Mouse (Mus musculus) WW6 (cell line): ENCODE results near the gene Magea8.
"Not testable (repeated sequence)": the region's sequence is repeated elsewhere in the genome, so short reads cannot be mapped to it uniquely, and the experiment has no call there.

ENCODE experiments used
- DNase-seq: peaks from one replicate; pipeline ENCODE4 v3.0.0-alpha.2; 2013; ENCODE audit warnings: low read depth, low spot score

Gene Magea8

DNA sequence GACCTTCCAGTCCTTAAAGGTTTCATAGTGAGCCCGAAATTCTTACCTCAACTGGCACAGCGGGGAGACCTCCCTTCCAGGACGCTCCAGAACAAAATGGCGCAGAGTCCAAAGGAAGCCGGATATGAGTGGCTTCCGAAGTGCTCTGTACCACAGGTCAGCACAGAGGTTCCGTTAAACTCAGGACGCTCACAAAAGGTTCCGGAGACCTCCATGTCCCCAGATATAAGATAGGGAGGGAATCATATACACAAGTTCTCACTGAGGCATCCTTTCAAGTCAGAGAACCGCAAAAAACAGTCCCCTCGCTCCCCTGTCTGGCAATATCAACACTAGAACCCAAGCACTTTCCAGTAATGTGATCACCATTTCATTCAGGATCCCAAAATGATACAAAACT is at the start of gene Magea8:
Magea8 (minus strand) TSS at position 101 of the 400 bp plus-strand sequence.
- not testable (repeated sequence) for DNase-seq

DNA sequence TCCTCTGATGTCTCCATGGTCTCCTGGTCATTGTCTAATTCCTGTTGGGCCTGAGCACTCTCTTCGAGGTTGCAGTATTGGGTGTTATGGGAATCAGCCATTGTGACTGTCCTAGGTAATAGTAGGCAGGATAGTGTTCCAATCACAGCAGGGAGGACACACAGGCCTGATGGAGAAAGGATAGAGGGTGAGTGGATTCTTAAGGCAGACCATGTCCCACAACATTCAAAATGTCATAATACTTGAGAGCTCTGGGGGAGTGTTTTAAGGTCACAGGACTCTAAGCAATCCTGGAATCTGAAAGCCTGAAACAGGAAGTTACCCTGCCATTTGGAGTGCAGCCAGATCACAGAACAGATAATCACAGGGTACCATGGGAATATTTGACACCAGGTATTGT is 46.2 kb downstream of the Magea8 start, which contains the start of gene Magea3:
Magea3 (minus strand) TSS at position 101 of the 400 bp plus-strand sequence.
- DNase-seq: not testable (repeated sequence)

- not testable (repeated sequence) for DNase-seq
Measured at GRCm38 (mm10) chrX:154935887-154936286, 59.8 kb downstream of the Magea8 start, which contains the start of gene Magea6. Gene Magea6, minus strand, starts transcription at chrX:154935987.
